Mouse (Mus musculus) forebrain, embryonic 16.5 days (tissue): ENCODE measurements around the gene Pdxdc1. TPM values are rescaled to one million over a fixed set of nuclear protein-coding genes. Genes with fewer than 3 reads are reported as not detected.
"Not testable (repeated sequence)": the region's sequence is repeated elsewhere in the genome, so short reads cannot be mapped to it uniquely, and the experiment has no call there.

Experiments
- ATAC-seq: fragments of 200-750 bp; cut with Nextera tagmentation; 2 replicates; pipeline ENCODE4 v1.8.0; 2017; ENCODE audit warnings: mild to moderate bottlenecking, moderate library complexity
- H3K27ac ChIP-seq: fragments of 300-500 bp; sonication (generic); 2 replicates; pipeline ENCODE4 v1.5.1; 2014; ENCODE audit warnings: low read length, control low read depth
- H3K27me3 ChIP-seq: fragments of 300-500 bp; sonication (generic); replicated peaks from 2 replicates; pipeline ENCODE4 v1.6.1; 2014; ENCODE audit warnings: low read length; ENCODE audit not compliant: control insufficient read depth, insufficient read depth
- H3K36me3 ChIP-seq: fragments of 300-500 bp; sonication (generic); 2 replicates; pipeline ENCODE4 v1.6.1; 2014; ENCODE audit not compliant: control insufficient read depth, insufficient read depth
- H3K4me1 ChIP-seq: fragments of 300-500 bp; sonication (generic); replicated peaks from 2 replicates; pipeline ENCODE4 v1.6.1; 2014; ENCODE audit warnings: low read length; ENCODE audit not compliant: control insufficient read depth, insufficient read depth
- H3K4me2 ChIP-seq: fragments of 300-500 bp; sonication (generic); 2 replicates; pipeline ENCODE4 v1.6.1; 2014; ENCODE audit warnings: mild to moderate bottlenecking, low read length, control low read depth
- H3K4me3 ChIP-seq: fragments of 300-500 bp; sonication (generic); replicated peaks from 2 replicates; pipeline ENCODE4 v1.5.1; 2014; ENCODE audit warnings: mild to moderate bottlenecking, low read length, control low read depth
- H3K9ac ChIP-seq: fragments of 300-500 bp; sonication (generic); replicated peaks from 2 replicates; pipeline ENCODE4 v1.6.1; 2014; ENCODE audit warnings: low read depth, low read length, control low read depth
- H3K9me3 ChIP-seq: fragments of 300-500 bp; sonication (generic); 2 replicates; pipeline ENCODE4 v1.6.1; 2016; ENCODE audit warnings: low read length; ENCODE audit not compliant: control insufficient read depth
- WGBS: fragments of 180-500 bp; shearing (Covaris S2); extraction: QIAGEN DNeasy Blood & Tissue Kit; methylation state at CpG from one replicate; pipeline ENCODE4 v1.1.7; 2014; 5-methylcytosine and 5-hydroxymethylcytosine counted together
- microRNA-seq: library from miRNA; unstranded; fragments of <30 nt; microRNA quantifications from one replicate; pipeline ENCODE4, GENCODE M21; 2017
- polyA plus RNA-seq: library from polyadenylated mRNA; unstranded; fragments of >200 nt; fragmentation: Nextera tagmentation; extraction: Ambion mirVana; gene quantifications from 2 replicates; pipeline ENCODE4 v1.2.1, GENCODE M21; 2015

Gene Pdxdc1
- polyA plus RNA-seq, 1 experiment from 2014 or later = 73.7 TPM

GRCm38 (mm10) chr16:13808410-13808809 is 94.5 kb downstream of the Pdxdc1 start:
- H3K36me3 ChIP-seq = peaks cover 39% of the 10 kb centered on the region
- no peak overlapping the region for H3K27ac ChIP-seq
- no peak overlapping the region for H3K4me3 ChIP-seq
- no peak overlapping the region for H3K9ac ChIP-seq
- no peaks in the 10 kb centered on the region for H3K9me3 ChIP-seq
- H3K27me3 ChIP-seq = no peaks in the 10 kb centered on the region
- WGBS = 88% methylated on average over 7 of the region's 7 CpGs
- H3K4me2 ChIP-seq = no peak overlapping the region
- ATAC-seq = no peak
- no peaks in the 10 kb centered on the region for H3K4me1 ChIP-seq

GRCm38 (mm10) chr16:13807616-13808015 is 95.3 kb downstream of the Pdxdc1 start:
- Histone ChIP-seq H3K4me2 (no peak overlapping the region), H3K27ac (no peak overlapping the region), H3K9me3 (no peaks in the 10 kb centered on the region), H3K9ac (no peak overlapping the region), H3K4me1 (no peaks in the 10 kb centered on the region), H3K27me3 (no peaks in the 10 kb centered on the region), H3K36me3 (peaks cover 34% of the 10 kb centered on the region), H3K4me3 (no peak overlapping the region)
- ATAC-seq = no peak
- 97% methylated on average over 4 of the region's 4 CpGs for WGBS

GRCm38 (mm10) chr16:13804666-13805065 is 98.3 kb downstream of the Pdxdc1 start:
- peaks cover 39% of the 10 kb centered on the region for H3K36me3 ChIP-seq
- no peak for ATAC-seq
- 84% methylated on average over 5 of the region's 5 CpGs for WGBS

DNA sequence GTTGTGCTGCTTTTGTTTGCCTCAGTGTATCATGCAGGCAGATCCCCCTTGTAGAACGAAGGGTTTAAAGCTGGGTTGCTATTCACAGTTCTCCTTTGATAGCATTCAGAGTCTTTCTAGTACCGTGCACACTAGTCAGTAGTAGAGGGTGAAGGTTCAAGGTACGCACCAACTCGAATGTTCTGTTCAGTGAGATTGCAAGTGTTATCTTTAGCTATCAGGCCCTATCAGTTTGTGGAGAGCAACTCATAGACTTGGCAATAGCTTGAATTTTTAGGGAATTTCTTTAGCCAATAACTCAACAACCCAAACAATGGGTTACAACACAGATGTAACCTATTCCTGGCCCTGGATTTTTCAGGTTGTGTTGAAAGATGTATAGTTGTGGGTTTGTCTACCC is 101.7 kb downstream of the Pdxdc1 start:
- Histone ChIP-seq H3K9ac (no peak overlapping the region), H3K4me1 (no peaks in the 10 kb centered on the region), H3K27me3 (no peaks in the 10 kb centered on the region), H3K36me3 (peaks cover 42% of the 10 kb centered on the region), H3K27ac (no peak overlapping the region), H3K4me2 (no peak overlapping the region), H3K4me3 (no peak overlapping the region), H3K9me3 (no peaks in the 10 kb centered on the region)
- WGBS = 93% methylated on average over 4 of the region's 4 CpGs
- ATAC-seq = no peak

More at GRCm38 (mm10) chr16:13804666-13805065, 98.3 kb downstream of the Pdxdc1 start:
- H3K4me2 ChIP-seq = no peak overlapping the region
- no peak overlapping the region for H3K27ac ChIP-seq
- H3K4me1 ChIP-seq = no peaks in the 10 kb centered on the region
- no peak overlapping the region for H3K9ac ChIP-seq
- H3K9me3 ChIP-seq = no peaks in the 10 kb centered on the region
- H3K4me3 ChIP-seq = no peak overlapping the region
- H3K27me3 ChIP-seq = no peaks in the 10 kb centered on the region

- no peaks in the 10 kb centered on the region for H3K9me3 ChIP-seq
- 84% methylated on average over 5 of the region's 5 CpGs for WGBS
- H3K27ac ChIP-seq = no peak overlapping the region
- no peaks in the 10 kb centered on the region for H3K27me3 ChIP-seq
- peaks cover 63% of the 10 kb centered on the region for H3K36me3 ChIP-seq
- H3K4me2 ChIP-seq = no peak overlapping the region
- no peaks in the 10 kb centered on the region for H3K4me1 ChIP-seq
- no peak overlapping the region for H3K4me3 ChIP-seq
- ATAC-seq = no peak
- H3K9ac ChIP-seq = no peak overlapping the region
These were observed 106.2 kb downstream of the Pdxdc1 start for GRCm38 (mm10) chr16:13796746-13797175.

- 100% methylated on average over 2 of the region's 2 CpGs for WGBS
- H3K27ac ChIP-seq, H3K9ac ChIP-seq, H3K9me3 ChIP-seq, H3K27me3 ChIP-seq, ATAC-seq, H3K4me2 ChIP-seq, H3K4me1 ChIP-seq, H3K4me3 ChIP-seq: not testable (repeated sequence)
- H3K36me3 ChIP-seq = peaks cover 58% of the 10 kb centered on the region
These were observed 109.5 kb downstream of the Pdxdc1 start for GRCm38 (mm10) chr16:13793441-13793840.

- Histone ChIP-seq H3K27ac (no peak overlapping the region), H3K9me3 (no peaks in the 10 kb centered on the region), H3K36me3 (peaks cover 31% of the 10 kb centered on the region), H3K4me2 (no peak overlapping the region), H3K9ac (no peak overlapping the region), H3K27me3 (no peaks in the 10 kb centered on the region), H3K4me1 (peaks cover 8% of the 10 kb centered on the region), H3K4me3 (no peak overlapping the region)
- no peak for ATAC-seq
- WGBS = 84% methylated on average over 3 of the region's 3 CpGs
These were observed 117.0 kb downstream of the Pdxdc1 start for GRCm38 (mm10) chr16:13785932-13786331.

Small RNA genes lying within 50 kb of the gene (microRNA-seq; reads per million reads assigned to microRNA genes)
- not detected for gene Gm27734

Other genes starting within 250 kb of the Pdxdc1 start
- gene Parn, start 235.0 kb downstream of the Pdxdc1 start, polyA plus RNA-seq = 44.2 and 46.4 TPM in 2 replicates
- gene Bfar, start 231.3 kb downstream of the Pdxdc1 start, polyA plus RNA-seq = 53.3 and 56.9 TPM in 2 replicates
- gene 3110001I22Rik, start 231.2 kb downstream of the Pdxdc1 start, polyA plus RNA-seq = 8.5 and 8.6 TPM in 2 replicates
- gene Pla2g10, start 172.1 kb downstream of the Pdxdc1 start, polyA plus RNA-seq = 0.43 TPM in 1 of 2 replicates, not detected in the other
- 109 and 118 TPM in 2 replicates for gene Rrn3, start 122.4 kb downstream of the Pdxdc1 start, polyA plus RNA-seq
- 208 and 219 TPM in 2 replicates for gene Ntan1, start 84.3 kb downstream of the Pdxdc1 start, polyA plus RNA-seq
- 21.3 and 23.7 TPM in 2 replicates for gene Mpv17l, start within 50 bp of the Pdxdc1 start, polyA plus RNA-seq
- gene 2900011O08Rik, start 83.5 kb upstream of the Pdxdc1 start, polyA plus RNA-seq = 138 and 163 TPM in 2 replicates
- 0.41 and 0.56 TPM in 2 replicates for gene Ifitm7, start 83.8 kb upstream of the Pdxdc1 start, polyA plus RNA-seq